Mouse (Mus musculus) cerebellum, adult 2 months (tissue): ENCODE results near the gene Fam122c. TPM values are rescaled to one million over a fixed set of nuclear protein-coding genes. Genes with fewer than 3 reads are reported as not detected.

Source experiments
- DNase-seq, 2 experiments: peaks; one replicate each; pipeline ENCODE4 v3.0.0; 2021
- H3K27ac ChIP-seq: fragments of 200-500 bp; 2 replicates; pipeline ENCODE4 v1.5.1; 2012; ENCODE audit warnings: low read length, control low read depth, inconsistent platforms; ENCODE audit not compliant: insufficient read depth
- H3K27me3 ChIP-seq: fragments of 200-500 bp; 2 replicates; pipeline ENCODE4 v1.6.1; 2012; ENCODE audit warnings: inconsistent platforms, mild to moderate bottlenecking, low read length, moderate library complexity; ENCODE audit not compliant: control insufficient read depth, insufficient read depth
- H3K4me1 ChIP-seq: fragments of 200-500 bp; 2 replicates; pipeline ENCODE4 v1.6.1; 2011; ENCODE audit warnings: low read length; ENCODE audit not compliant: control insufficient read depth, insufficient read depth
- H3K4me3 ChIP-seq: fragments of 200-500 bp; replicated peaks from 2 replicates; pipeline ENCODE3; 2011; ENCODE audit warnings: mild to moderate bottlenecking, low read depth, low read length, control low read depth; ENCODE audit not compliant: insufficient read depth
- CTCF ChIP-seq: fragments of 200-500 bp; IDR thresholded peaks from 2 replicates; pipeline ENCODE4 v1.5.1; 2011; ENCODE audit warnings: low read depth, mild to moderate bottlenecking, control low read depth, low read length, moderate library complexity, borderline replicate concordance; ENCODE audit not compliant: insufficient read depth
- POLR2A ChIP-seq: fragments of 200-500 bp; IDR thresholded peaks from 2 replicates; pipeline ENCODE4 v1.6.1; 2011; ENCODE audit warnings: low read length, control low read depth, borderline replicate concordance; ENCODE audit not compliant: insufficient read depth
- WGBS: fragments of 180-500 bp; shearing (Covaris S2); methylation state at CpG from one replicate; pipeline ENCODE4 v1.1.7; 2018; 5-methylcytosine and 5-hydroxymethylcytosine counted together
- polyA plus RNA-seq: library from polyadenylated mRNA; depleted of rRNA; stranded (reverse); fragments of >200 nt; gene quantifications from 2 replicates; pipeline ENCODE4 v1.2.3, GENCODE M21; 2012; rRNA removed

Gene Fam122c
- polyA plus RNA-seq, 1 experiment: not detected

- Histone ChIP-seq H3K27me3 (no peaks in the 10 kb centered on the region), H3K4me3 (no peak overlapping the region), H3K27ac (no peak overlapping the region), H3K4me1 (no peaks in the 10 kb centered on the region)
- 94% methylated on average over 4 of the region's 4 CpGs for WGBS
- no peak for DNase-seq
- no peak for TF ChIP-seq POLR2A
- TF ChIP-seq CTCF: no peak
Observed at GRCm38 (mm10) chrX:53330396-53330795, 57.2 kb downstream of the Fam122c start.

DNA sequence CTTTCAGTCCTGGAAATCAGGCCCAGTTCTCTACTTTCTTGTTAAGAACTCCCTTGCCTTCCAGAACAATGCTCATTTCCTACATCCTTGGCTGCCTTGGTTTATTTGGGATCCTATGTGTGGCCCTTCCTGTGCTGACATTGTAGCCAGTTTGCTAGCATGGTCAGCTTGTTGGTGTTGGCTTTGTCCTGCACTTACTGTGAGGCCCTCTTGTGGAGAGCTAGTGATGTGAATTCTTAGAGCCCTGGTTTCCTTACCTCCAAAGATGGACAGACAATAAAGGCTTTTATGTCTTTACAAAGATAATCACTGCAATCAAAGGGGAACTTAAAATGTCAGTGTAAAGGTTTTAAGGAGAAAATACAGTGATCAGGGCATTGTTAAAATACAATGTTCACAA lies 64.1 kb downstream of the Fam122c start:
- Histone ChIP-seq H3K27ac (no peak overlapping the region), H3K4me3 (no peak overlapping the region), H3K27me3 (no peaks in the 10 kb centered on the region), H3K4me1 (no peaks in the 10 kb centered on the region)
- no peak for DNase-seq
- TF ChIP-seq POLR2A: no peak
- no peak for TF ChIP-seq CTCF

- peak; percentile 1 to 35 for DNase-seq
- H3K4me1 ChIP-seq: no peaks in the 10 kb centered on the region
- WGBS: 63% methylated on average over 2 of the region's 2 CpGs
- no peak overlapping the region for H3K27ac ChIP-seq
- no peak for TF ChIP-seq POLR2A
- peak; percentile 58 for TF ChIP-seq CTCF
- H3K27me3 ChIP-seq: no peaks in the 10 kb centered on the region
- no peak overlapping the region for H3K4me3 ChIP-seq
Observed at GRCm38 (mm10) chrX:53341531-53341930, 68.3 kb downstream of the Fam122c start.

GRCm38 (mm10) chrX:53348374-53348773 lies 75.2 kb downstream of the Fam122c start:
- DNase-seq: no peak
- TF ChIP-seq POLR2A (no peak), CTCF (no peak)
- Histone ChIP-seq H3K27ac (no peak overlapping the region), H3K4me3 (no peak overlapping the region), H3K27me3 (no peaks in the 10 kb centered on the region), H3K4me1 (no peaks in the 10 kb centered on the region)
- 91% methylated on average over 4 of the region's 4 CpGs for WGBS

DNA sequence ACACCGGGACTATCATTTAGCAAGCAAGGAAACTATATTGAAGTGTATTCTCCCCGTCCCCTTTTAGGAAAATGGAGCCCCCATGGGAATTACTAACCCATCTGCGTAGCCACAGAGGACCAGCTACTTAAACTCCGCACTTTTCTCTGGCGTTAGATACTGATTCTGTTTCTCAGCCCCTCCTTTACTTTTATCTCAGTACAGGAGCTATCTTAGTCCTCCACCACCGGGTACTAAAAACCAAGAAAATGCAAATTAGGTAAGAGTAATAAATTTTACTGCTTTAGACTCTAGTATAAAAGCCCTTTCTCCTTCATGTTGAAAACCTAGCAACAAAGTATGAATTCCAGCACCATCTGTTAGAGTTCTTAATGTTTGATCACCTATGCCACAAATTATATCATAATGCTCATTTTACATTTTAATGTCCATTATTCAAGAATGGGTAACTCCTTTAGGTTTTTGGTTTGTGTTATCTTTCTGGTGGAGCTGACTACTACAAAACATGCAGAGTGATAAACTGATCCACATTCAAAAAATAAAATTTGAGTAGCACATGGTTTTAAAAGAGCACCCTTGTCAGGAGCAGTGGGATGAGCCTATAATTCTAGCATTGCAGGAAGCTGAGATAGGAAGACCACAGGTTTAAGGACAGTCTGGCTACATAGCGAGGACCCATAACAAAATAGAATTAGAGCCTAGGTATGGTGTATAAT lies 91.6 kb downstream of the Fam122c start:
- H3K4me3 ChIP-seq: no peak overlapping the region
- WGBS: 78% methylated on average over 7 of the region's 7 CpGs
- no peaks in the 10 kb centered on the region for H3K4me1 ChIP-seq
- TF ChIP-seq POLR2A (no peak), CTCF (no peak)
- H3K27me3 ChIP-seq: no peaks in the 10 kb centered on the region
- H3K27ac ChIP-seq: no peak overlapping the region
- no peak for DNase-seq

- no peak for TF ChIP-seq CTCF
- TF ChIP-seq POLR2A: no peak
- no peaks in the 10 kb centered on the region for H3K4me1 ChIP-seq
- peak in 1 of 2 experiments; percentile 14 for DNase-seq
- no peaks in the 10 kb centered on the region for H3K27me3 ChIP-seq
- H3K4me3 ChIP-seq: peak overlapping the region; percentile 99
- 0 out of 2 replicates have a peak overlapping the region, but pooled peaks have one; percentile 11 for H3K27ac ChIP-seq
- WGBS: 6% methylated on average over 25 of the region's 25 CpGs
Observed at GRCm38 (mm10) chrX:53369534-53370365, 96.5 kb downstream of the Fam122c start.

- peak; percentile 75 to 79 for DNase-seq
- H3K27ac ChIP-seq: 0 out of 2 replicates have a peak within 1 kb of the TSS, but pooled peaks have one; percentile 11
- WGBS: 8% methylated on average over 14 of the region's 15 CpGs
- no peaks in the 10 kb centered on the region for H3K27me3 ChIP-seq
- H3K4me1 ChIP-seq: no peaks in the 10 kb centered on the region
- TF ChIP-seq POLR2A: peak; percentile 52; the same call in 1 of the 2 replicates
- TF ChIP-seq CTCF: no peak
- H3K4me3 ChIP-seq: peak within 1 kb of the TSS; percentile 99
Observed at GRCm38 (mm10) chrX:53370366-53370740, 97.1 kb downstream of the Fam122c start, which contains the start of gene Mospd1. Gene Mospd1, minus strand, starts transcription at chrX:53370502.

Other genes starting within 250 kb of the Fam122c start
- not detected in 2 replicates for gene Plac1, start 33.3 kb upstream of the Fam122c start, polyA plus RNA-seq
- 5.1 and 5.8 TPM in 2 replicates for gene Fam122b, start 3.6 kb upstream of the Fam122c start, polyA plus RNA-seq
- 11.3 and 11.9 TPM in 2 replicates for gene Mospd1, start 97.1 kb downstream of the Fam122c start, polyA plus RNA-seq
- gene Etd, start 161.5 kb downstream of the Fam122c start, polyA plus RNA-seq: not detected in 2 replicates